In the genomic region with DNA sequence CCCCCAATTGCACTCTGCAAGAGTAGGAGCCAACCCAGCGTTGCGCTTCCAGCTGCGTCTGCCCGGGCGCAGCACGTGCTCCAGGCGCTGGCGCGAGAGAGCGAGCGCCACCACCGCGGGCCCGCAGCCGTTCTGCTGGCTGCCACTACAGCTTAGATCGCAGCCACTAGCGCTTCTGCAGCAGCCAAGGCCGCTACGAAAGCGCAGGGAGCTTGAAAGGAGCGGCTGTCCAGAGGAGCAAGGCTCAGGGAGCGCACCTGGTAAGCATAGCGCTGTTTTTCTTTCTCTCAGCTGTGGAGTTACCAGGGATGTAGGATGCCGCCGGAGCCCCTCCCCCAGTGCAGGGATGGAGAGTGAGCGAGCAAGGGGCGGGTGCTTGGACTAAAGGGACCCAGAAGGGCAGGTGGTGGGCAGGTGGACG, we compare ENCODE assay signal across 9 mouse cellular contexts. TPM values are rescaled to one million over a fixed set of nuclear protein-coding genes. Genes with fewer than 3 reads are reported as not detected.
DNase-seq lines count a peak whose midpoint lies in the region; ATAC-seq and TF ChIP-seq lines count a peak whose summit lies in the region.
"Had no signal": no experiment of that assay in that cellular context is flagged by ENCODE, and none has a peak within 500 bp of the region (broad histone marks: within the 10 kb centered on the region; RNA-seq: fewer than 3 reads in every experiment).

No protein-coding gene starts in this region.

- no peak overlapping the region for H3K4me3 ChIP-seq in gastrocnemius, adult 2 months
- H3K4me3 ChIP-seq in forebrain, postnatal 0 days (ENCODE audit: low read depth, low read length) = peak overlapping the region; percentile 64
- peak overlapping the region; percentile 57 for H3K4me3 ChIP-seq in neural tube, embryonic 15.5 days (replicated peaks)

- TF ChIP-seq CTCF in gastrocnemius, adult 2 months (IDR thresholded peaks at IDR 0.05) = no peak
- TF ChIP-seq CTCF in forebrain, postnatal 0 days (IDR thresholded peaks at IDR 0.05; ENCODE audit: low read depth) = peak; percentile 34; the same call in 1 of the 2 replicates

- H3K9me3 ChIP-seq in forebrain, postnatal 0 days (ENCODE audit: low read length) = no peaks in the 10 kb centered on the region
- H3K9me3 ChIP-seq in neural tube, embryonic 15.5 days (replicated peaks) = no peaks in the 10 kb centered on the region

- intact Hi-C loops in gastrocnemius, adult 2 months (cut with DNase I) = no loop called here
- intact Hi-C loops in gastrocnemius, postnatal 36 days (cut with DNase I) = no loop called here

- WGBS in forebrain, postnatal 0 days = 0% methylated on average over 28 of the region's 28 CpGs
- WGBS in neural tube, embryonic 15.5 days = 1% methylated on average over 28 of the region's 28 CpGs

- no peak overlapping the region for H3K27ac ChIP-seq in gastrocnemius, adult 2 months
- H3K27ac ChIP-seq in forebrain, postnatal 0 days (ENCODE audit: low read depth, low read length) = peak overlapping the region; percentile 80
- peak overlapping the region; percentile 93 for H3K27ac ChIP-seq in neural tube, embryonic 15.5 days (replicated peaks)
- H3K27ac ChIP-seq: kidney, postnatal 0 days had no signal

- H3K4me1 ChIP-seq in forebrain, postnatal 0 days (ENCODE audit: insufficient read depth) = no peaks in the 10 kb centered on the region; the same call in 1 of the 2 replicates
- peaks cover 6% of the 10 kb centered on the region for H3K4me1 ChIP-seq in neural tube, embryonic 15.5 days

- DNase-seq in gastrocnemius, adult 2 months = peak; percentile 13
- no peak for DNase-seq in gastrocnemius, postnatal 36 days
- peak; percentile 16 for DNase-seq in WW6 (ENCODE audit: low read depth, low spot score)
- peak; percentile 86 for DNase-seq in forebrain, postnatal 0 days
- DNase-seq in left cerebral cortex, adult 18-20 months (ENCODE audit: low spot score in 2 of 2) = peak; percentile 68 to 82
- no peak for DNase-seq in thymus, postnatal 25 days

- peak overlapping the region; percentile 76 for H3K4me2 ChIP-seq in forebrain, postnatal 0 days (ENCODE audit: low read depth)
- peak overlapping the region; percentile 74 for H3K4me2 ChIP-seq in neural tube, embryonic 15.5 days

- ATAC-seq in forebrain, postnatal 0 days = peak; percentile 93
- peak; percentile 92 for ATAC-seq in neural tube, embryonic 15.5 days (ENCODE audit: low FRiP score)
- ATAC-seq in megakaryocyte-erythroid progenitor cell, adult 5-6 weeks (replicated peaks; ENCODE audit: low FRiP score, low TSS enrichment, poor library complexity, severe bottlenecking) = no peak

- no peaks in the 10 kb centered on the region for H3K27me3 ChIP-seq in forebrain, postnatal 0 days (ENCODE audit: insufficient read depth, low read length)
- no peaks in the 10 kb centered on the region for H3K27me3 ChIP-seq in neural tube, embryonic 15.5 days (replicated peaks)

- H3K9ac ChIP-seq in forebrain, postnatal 0 days = peak overlapping the region; percentile 67
- peak overlapping the region; percentile 69 for H3K9ac ChIP-seq in neural tube, embryonic 15.5 days (replicated peaks)

- no peaks in the 10 kb centered on the region for H3K36me3 ChIP-seq in forebrain, postnatal 0 days (ENCODE audit: insufficient read depth)
- no peaks in the 10 kb centered on the region for H3K36me3 ChIP-seq in neural tube, embryonic 15.5 days

RNA-seq across cellular contexts. Expression of a gene that starts 0.3 kb away (rescaled TPM):
- not detected for total RNA-seq in gastrocnemius, adult 2 months (2021)
- not detected for total RNA-seq in gastrocnemius, postnatal 36 days (2021)
- 189 and 223 TPM in 2 replicates for total RNA-seq in forebrain, postnatal 0 days (2014; rRNA removed)
- polyA plus RNA-seq in forebrain, postnatal 0 days (2015; fragmentation: Nextera tagmentation; extraction: Ambion mirVana) = 48.1 and 67.0 TPM in 2 replicates
- 100 to 1,000 TPM; 184 to 189 TPM for total RNA-seq in left cerebral cortex, adult 18-20 months (2021)
- 76.4 and 89.6 TPM in 2 replicates for polyA plus RNA-seq in neural tube, embryonic 15.5 days (2015; fragmentation: Nextera tagmentation; extraction: Ambion mirVana)
- total RNA-seq in megakaryocyte-erythroid progenitor cell, adult 5-6 weeks (2014; fragmentation: Nextera tagmentation) = not detected in 2 replicates
- not detected in 2 replicates for total RNA-seq in megakaryocyte-erythroid progenitor cell, adult 5-6 weeks (2017)
- polyA plus RNA-seq: kidney, postnatal 0 days had no signal

Comparison
In these comparisons a context has a peak if more than half of its experiments do, and no peak if none do; other contexts are left out.
1. DNase-seq: peak in gastrocnemius, adult 2 months (single experiment), WW6 (single experiment), forebrain, postnatal 0 days (single experiment) and left cerebral cortex, adult 18-20 months (2 of 2); none in gastrocnemius, postnatal 36 days (0 of 2) and thymus, postnatal 25 days (single experiment).
2. RNA of a gene that starts 0.3 kb away (total RNA-seq): 189 to 223 TPM in forebrain, postnatal 0 days and 184 to 189 TPM in left cerebral cortex, adult 18-20 months; not detected in gastrocnemius, adult 2 months, not detected in gastrocnemius, postnatal 36 days and not detected in megakaryocyte-erythroid progenitor cell, adult 5-6 weeks; every median in the first group is over 100 times any median in the second.